Mouse (Mus musculus): ENCODE data around the gene E2f6.

E2f6 gene

DNA sequence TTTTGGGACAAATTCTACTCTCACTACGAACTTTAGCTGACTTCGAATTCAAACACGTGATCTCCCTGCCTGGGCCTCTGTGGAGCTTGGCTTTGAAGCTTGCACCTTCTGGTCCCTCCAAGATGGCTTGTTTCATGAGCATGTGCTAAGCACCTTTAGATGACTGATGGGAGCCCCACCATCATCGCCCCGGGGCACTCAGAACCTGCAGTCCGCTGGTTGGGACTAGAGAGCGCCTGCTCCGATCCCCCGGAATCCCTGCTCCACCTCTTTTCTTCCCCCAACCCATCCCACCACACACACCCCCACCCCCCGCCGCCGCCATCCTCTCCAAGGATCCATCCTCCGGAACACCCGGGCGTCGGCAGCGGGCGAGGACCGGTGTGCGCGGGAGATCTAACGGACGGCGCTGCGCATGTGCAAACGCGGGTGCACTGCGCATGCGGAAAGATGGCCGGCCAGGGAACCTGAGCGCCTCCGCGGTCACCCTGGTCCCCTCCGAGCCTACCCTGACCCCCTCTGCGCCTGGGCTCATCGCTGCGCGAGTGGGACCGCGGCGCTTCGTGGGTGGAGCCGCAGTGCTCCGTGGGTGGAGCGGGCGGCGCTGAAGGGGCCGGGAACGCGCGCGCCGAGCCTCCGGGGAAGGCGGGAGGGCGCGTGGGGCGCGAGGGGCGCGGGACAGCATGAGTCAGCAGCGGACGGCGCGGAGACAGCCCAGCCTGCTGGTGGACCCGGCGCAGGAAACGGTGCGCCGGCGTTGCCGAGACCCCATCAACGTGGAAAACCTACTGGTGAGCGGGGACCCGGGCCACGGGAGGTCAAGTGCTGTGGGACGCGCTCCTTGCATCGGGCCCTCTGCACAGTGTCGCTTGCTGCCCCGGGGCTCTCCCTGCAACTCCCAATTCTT is at the start of gene E2f6:
Gene E2f6 (plus strand): TSS at position 439 of the 907 bp plus-strand sequence.
- DNase-seq (ENCODE audit: low spot score): peak; percentile 80

- DNase-seq (ENCODE audit: low spot score): no peak
Measured at GRCm38 (mm10) chr12:16761461-16761860, 49.3 kb upstream of the E2f6 start.

GRCm38 (mm10) chr12:16763649-16764422 is 46.9 kb upstream of the E2f6 start:
- DNase-seq (ENCODE audit: low spot score): no peak

GRCm38 (mm10) chr12:16764776-16765445 is 45.9 kb upstream of the E2f6 start:
- DNase-seq (ENCODE audit: low spot score): no peak

GRCm38 (mm10) chr12:16768251-16768650 is 42.5 kb upstream of the E2f6 start:
- no peak for DNase-seq (ENCODE audit: low spot score)

DNA sequence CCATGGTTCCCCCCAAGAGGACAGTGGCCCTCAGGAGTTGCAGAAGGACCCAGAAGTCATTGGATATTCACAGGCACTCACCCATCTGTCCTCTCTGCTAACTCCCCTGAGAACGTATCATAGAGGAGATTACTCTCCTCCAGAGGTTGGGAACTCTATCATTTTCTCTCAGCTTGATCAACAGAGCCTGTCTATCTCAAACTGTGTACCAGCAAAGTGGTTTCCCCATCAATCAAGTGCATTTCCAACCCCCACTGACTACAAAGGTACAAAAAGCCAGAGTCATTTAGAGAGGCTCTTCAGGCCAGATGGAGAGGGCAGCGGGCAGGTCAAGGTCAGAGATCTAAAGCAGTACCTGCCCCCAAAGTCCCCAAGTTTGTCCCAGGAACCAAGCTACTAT is 42.1 kb upstream of the E2f6 start:
- no peak for DNase-seq (ENCODE audit: low spot score)

DNA sequence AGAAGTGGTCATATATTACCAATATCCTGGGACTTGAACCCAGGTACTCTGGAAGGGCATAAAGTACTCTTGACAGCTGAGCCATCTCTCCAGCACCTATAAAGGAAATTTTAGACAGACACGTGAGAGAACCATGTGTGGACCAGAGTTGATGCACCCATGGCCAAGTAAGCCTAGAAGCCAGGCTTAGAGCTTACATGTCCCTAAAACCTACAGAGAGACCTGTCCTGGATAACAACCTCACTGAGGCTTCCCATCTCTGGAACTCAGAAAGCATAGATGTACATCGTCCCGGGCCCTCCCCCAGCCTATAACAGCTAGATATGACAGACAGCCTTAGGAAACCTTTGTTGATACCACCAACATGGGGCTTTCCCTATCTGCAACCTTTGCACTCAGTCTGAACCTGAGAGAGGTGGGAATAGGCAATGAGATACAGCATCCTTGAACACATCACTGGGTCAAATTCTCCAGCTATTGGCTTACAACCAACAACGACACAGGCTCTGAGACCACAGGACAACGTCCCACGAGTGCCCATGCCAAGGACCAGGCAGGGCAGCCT is 41.1 kb upstream of the E2f6 start:
- DNase-seq (ENCODE audit: low spot score): no peak

DNA sequence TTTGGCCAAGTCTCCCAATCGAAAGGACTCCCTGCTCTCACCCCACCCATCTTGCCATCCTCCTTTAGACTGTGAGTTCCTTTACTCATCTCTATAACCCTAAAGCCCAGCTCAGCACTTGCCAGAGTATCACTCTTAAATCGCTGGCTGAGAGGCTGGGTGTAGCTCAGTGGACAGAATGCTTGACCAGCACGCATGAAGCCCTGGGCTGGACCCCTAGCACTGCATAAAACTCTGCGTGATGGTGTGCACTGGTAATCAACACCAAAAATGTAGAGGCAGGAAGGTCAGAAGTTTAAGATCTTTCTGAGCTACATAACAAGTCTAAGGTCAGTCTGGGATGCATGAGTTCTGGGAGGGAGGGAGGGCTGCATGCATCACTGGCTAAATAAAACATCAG is 36.2 kb upstream of the E2f6 start:
- no peak for DNase-seq (ENCODE audit: low spot score)

- DNase-seq (ENCODE audit: low spot score): no peak
Measured at GRCm38 (mm10) chr12:16775351-16775750, 35.4 kb upstream of the E2f6 start.

DNA sequence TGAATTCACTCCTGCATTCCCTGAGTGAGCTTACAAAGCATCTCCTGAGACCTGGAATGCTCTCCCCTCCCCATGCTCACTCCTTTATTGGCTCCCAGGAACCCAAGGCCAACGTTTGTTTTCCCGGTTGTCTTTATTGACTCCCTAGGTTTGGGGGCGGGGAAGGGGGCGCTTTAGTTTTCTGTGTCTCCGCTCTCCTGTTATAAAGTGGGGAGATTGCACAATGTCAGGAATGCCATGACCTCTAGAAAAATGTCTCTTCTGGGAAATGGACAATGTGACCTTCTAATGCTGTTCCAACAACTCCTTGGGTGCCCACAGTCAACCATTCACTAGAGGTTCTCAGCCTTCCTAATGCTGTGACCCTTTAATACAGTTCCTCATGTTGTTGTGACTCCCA is 32.2 kb upstream of the E2f6 start:
- DNase-seq (ENCODE audit: low spot score): no peak

DNA sequence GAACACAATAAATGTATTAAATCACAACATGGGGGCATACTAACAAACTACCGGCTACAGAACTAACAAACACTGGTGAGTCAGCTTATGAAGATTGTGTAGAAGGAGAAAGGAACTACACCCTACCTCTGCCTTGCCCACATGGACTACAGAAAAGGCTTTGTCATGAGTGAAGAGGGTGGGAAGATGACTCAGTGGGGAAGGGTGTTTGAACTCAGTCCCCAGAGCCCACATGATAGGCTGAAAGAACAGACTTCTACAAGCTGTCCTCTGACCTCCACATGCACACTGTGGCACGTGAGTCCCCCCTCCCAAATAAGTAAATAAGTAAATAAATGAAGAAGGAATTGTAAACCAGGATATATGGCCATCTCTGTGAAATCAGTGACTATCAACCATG is 31.6 kb upstream of the E2f6 start:
- no peak for DNase-seq (ENCODE audit: low spot score)

GRCm38 (mm10) chr12:16780320-16780719 is 30.4 kb upstream of the E2f6 start:
- DNase-seq (ENCODE audit: low spot score): no peak

GRCm38 (mm10) chr12:16781034-16781746 is 29.6 kb upstream of the E2f6 start:
- no peak for DNase-seq (ENCODE audit: low spot score)

DNA sequence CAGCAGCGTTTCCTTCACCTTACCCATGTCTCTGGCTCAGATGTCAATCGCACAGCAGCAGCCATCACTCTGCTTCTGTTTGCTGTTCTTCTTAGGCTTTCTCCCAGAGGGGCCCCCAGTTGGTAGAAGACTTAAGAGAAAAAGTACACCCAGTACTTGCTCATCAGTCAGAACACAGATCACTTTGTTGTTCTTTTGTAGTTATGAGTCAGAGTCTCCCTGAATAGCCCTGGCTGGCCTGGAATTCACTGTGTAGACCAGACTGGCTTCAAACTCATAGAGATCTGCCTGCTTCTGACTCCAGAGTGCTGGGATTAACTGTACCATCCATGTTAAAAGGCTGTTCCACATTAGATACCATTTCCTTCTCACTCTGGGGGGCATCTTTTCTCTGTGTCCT is 22.2 kb upstream of the E2f6 start:
- no peak for DNase-seq (ENCODE audit: low spot score)

DNA sequence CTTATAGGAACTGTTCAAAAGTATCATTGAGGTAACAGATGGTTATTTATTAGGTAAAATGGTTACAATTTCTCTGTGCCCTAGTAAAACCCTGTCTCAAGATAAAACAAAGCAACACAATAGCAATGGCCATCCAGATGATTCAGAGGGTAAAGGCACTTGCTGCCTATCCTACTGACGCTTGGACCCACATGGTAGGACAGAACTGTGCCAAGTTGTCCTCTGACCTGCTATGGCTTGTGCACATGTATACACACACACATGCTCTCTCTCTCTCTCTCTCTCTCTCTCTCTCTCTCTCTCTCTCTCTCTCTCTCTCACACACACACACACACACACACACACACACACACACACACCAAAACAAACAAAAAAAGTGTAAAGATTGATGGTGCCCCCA is 21.6 kb upstream of the E2f6 start:
- DNase-seq (ENCODE audit: low spot score): no peak

DNA sequence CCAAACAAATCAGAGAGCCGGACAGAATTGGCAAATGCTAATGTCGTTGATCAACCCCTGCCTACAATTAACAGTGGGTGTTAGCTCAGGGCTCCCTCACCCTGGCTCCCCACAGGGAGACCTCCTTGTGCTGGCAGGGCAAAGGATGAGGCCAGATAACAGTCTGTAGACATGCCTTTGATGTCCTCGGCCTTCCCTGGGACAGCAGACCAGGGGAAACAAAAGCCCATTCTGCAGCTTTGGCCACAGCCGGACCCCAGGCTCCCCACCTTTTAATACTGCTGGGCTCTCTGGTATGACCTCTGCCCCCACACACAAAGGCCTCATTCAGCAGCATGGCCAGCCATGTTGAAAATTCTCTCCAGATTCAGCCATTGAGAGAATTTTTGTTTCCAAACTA is 21.0 kb upstream of the E2f6 start:
- DNase-seq (ENCODE audit: low spot score): no peak

DNA sequence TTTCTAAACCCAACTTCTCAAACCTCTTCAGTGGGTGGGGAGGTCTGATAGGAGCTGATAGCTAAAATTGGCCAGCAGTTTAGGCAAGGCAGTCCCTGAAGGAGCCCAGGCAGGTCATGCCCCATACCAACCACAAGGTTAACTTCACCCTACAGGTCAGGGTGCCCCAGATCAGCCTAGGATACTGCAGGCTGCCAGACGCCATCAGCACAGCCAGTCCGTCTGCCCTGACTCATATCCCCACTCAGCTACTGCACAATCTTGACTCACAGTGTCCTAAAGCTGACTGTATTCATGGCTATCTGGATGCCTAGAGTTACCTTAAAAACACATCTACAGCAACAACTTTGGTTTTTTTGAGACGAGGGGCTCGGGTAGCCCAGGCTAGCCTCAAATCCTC is 20.3 kb upstream of the E2f6 start:
- no peak for DNase-seq (ENCODE audit: low spot score)

DNA sequence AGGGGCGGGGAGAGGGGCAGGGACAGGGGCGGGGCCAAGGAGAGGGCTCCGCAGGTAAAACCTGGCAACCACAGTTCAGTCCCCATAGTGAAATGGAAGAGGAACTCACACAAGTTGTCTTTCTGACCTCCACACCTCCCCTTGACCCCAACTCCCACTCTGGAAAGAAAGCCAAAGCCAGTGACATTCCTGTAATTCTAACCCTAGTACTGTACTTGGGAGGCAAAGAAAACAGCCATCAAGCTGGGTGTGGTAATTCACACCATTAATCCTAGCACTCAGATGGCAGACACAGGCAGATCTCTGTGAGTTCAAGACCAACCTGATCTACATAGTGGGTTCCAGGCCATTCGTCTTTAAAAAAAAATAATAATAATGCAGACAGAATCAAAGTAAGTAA is 17.4 kb upstream of the E2f6 start:
- no peak for DNase-seq (ENCODE audit: low spot score)

GRCm38 (mm10) chr12:16795781-16796180 is 15.0 kb upstream of the E2f6 start:
- no peak for DNase-seq (ENCODE audit: low spot score)

- DNase-seq (ENCODE audit: low spot score): no peak
Measured at GRCm38 (mm10) chr12:16798894-16799293, 11.9 kb upstream of the E2f6 start.

DNA sequence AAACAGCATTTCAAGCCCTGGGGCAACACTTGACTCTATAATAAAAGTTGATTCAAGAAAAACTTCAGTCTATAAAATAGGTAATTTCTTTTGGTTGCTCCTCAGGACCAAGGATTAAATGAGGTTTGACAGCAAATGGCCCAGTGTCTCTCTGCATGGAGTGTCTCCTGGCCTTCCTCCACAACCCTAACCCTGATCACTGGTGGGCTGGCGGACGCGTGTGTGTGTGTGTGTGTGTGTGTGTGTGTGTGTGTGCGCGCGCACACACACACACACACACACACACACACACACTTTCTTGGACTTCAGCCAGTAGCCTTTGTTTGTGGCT is 10.9 kb upstream of the E2f6 start:
- DNase-seq (ENCODE audit: low spot score): no peak
